Mouse (Mus musculus) neural tube, embryonic 15.5 days (tissue): Measurements from ENCODE around the gene Map7d1. TPM values are rescaled to one million over a fixed set of nuclear protein-coding genes. Genes with fewer than 3 reads are reported as not detected.

ENCODE experiments used
- ATAC-seq: fragments of 200-750 bp; cut with Nextera tagmentation; 2 replicates; pipeline ENCODE4 v1.8.0; 2017; ENCODE audit warnings: mild to moderate bottlenecking, moderate TSS enrichment, moderate library complexity; ENCODE audit not compliant: low FRiP score
- H3K27ac ChIP-seq: fragments of 300-500 bp; sonication (generic); replicated peaks from 2 replicates; pipeline ENCODE4 v1.5.1; 2015; ENCODE audit warnings: mild to moderate bottlenecking, inconsistent platforms
- H3K27me3 ChIP-seq: fragments of 300-500 bp; sonication (generic); replicated peaks from 2 replicates; pipeline ENCODE4 v1.6.1; 2015; ENCODE audit warnings: inconsistent platforms
- H3K36me3 ChIP-seq: fragments of 300-500 bp; sonication (generic); 2 replicates; pipeline ENCODE4 v1.6.1; 2015; ENCODE audit warnings: inconsistent platforms
- H3K4me1 ChIP-seq: fragments of 300-500 bp; sonication (generic); 2 replicates; pipeline ENCODE4 v1.6.1; 2015; ENCODE audit warnings: inconsistent platforms
- H3K4me2 ChIP-seq: fragments of 300-500 bp; sonication (generic); 2 replicates; pipeline ENCODE4 v1.6.1; 2015; ENCODE audit warnings: inconsistent platforms, mild to moderate bottlenecking, moderate library complexity
- H3K4me3 ChIP-seq: fragments of 300-500 bp; sonication (generic); replicated peaks from 2 replicates; pipeline ENCODE4 v1.5.1; 2015; ENCODE audit warnings: mild to moderate bottlenecking, inconsistent platforms
- H3K9ac ChIP-seq: fragments of 300-500 bp; sonication (generic); replicated peaks from 2 replicates; pipeline ENCODE4 v1.6.1; 2015; ENCODE audit warnings: mild to moderate bottlenecking, inconsistent platforms
- H3K9me3 ChIP-seq: fragments of 300-500 bp; sonication (generic); replicated peaks from 2 replicates; pipeline ENCODE4 v1.6.1; 2016; ENCODE audit warnings: inconsistent platforms
- WGBS: fragments of 180-500 bp; shearing (Covaris S2); methylation state at CpG from one replicate; pipeline ENCODE4 v1.1.7; 2015; ENCODE audit warnings: mixed read lengths; 5-methylcytosine and 5-hydroxymethylcytosine counted together
- polyA plus RNA-seq: library from polyadenylated mRNA; unstranded; fragments of >200 nt; fragmentation: Nextera tagmentation; extraction: Ambion mirVana; gene quantifications from 2 replicates; pipeline ENCODE4 v1.2.1, GENCODE M21; 2015

The Map7d1 gene
- polyA plus RNA-seq, 1 experiment from 2014 or later, result 79.7 TPM

DNA sequence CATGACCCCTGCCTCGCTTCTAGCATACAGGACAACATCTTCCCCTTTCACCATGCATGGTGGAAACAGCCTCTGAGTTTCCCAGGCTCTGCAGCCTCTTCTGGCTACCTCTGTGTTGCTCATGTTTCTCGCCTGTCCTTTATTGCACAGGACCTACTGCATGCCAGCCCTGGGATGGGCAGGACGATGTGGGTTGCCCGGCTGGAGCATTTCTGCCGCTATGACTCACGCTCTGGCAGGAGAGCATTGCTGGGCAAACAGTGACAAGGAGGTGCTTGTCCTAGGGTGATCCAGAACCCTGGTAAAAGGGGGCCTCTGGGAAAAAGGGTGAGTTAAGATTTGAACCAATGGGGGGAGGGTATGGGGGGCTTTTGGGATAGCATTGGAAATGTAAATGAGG, 38.4 kb downstream of the Map7d1 start:
- Histone ChIP-seq H3K27me3 (no peaks in the 10 kb centered on the region), H3K4me1 (no peaks in the 10 kb centered on the region), H3K4me3 (no peak overlapping the region), H3K4me2 (no peak overlapping the region), H3K36me3 (no peaks in the 10 kb centered on the region), H3K9ac (no peak overlapping the region), H3K27ac (no peak overlapping the region), H3K9me3 (no peaks in the 10 kb centered on the region)
- no peak for ATAC-seq
- 83% methylated on average over 6 of the region's 6 CpGs for WGBS

DNA sequence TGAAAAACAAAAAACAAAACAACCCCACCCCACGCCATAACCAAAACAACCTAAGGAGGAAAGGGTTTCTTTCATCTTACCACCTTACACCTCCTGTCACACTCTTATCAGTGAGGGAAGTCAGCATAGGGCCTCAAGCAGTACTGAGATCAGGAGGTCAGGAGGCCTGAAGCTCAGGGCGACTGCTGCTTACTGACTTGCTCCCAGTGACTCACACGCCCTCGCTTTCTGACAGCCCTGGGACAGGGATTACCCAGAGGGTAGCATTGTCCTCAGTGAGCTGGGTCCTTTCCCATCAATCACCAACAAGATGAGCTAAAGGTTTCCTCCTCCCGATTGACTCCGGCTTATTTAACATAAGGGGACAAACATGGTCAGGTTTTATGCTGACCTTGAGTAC, 49.1 kb downstream of the Map7d1 start:
- H3K27me3 ChIP-seq, result no peaks in the 10 kb centered on the region
- no peak overlapping the region for H3K9ac ChIP-seq
- H3K36me3 ChIP-seq, result no peaks in the 10 kb centered on the region
- H3K4me1 ChIP-seq, result peaks cover 8% of the 10 kb centered on the region
- no peaks in the 10 kb centered on the region for H3K9me3 ChIP-seq
- WGBS, result 68% methylated on average over 6 of the region's 6 CpGs
- no peak overlapping the region for H3K27ac ChIP-seq
- no peak overlapping the region for H3K4me2 ChIP-seq
- no peak for ATAC-seq
- H3K4me3 ChIP-seq, result no peak overlapping the region

DNA sequence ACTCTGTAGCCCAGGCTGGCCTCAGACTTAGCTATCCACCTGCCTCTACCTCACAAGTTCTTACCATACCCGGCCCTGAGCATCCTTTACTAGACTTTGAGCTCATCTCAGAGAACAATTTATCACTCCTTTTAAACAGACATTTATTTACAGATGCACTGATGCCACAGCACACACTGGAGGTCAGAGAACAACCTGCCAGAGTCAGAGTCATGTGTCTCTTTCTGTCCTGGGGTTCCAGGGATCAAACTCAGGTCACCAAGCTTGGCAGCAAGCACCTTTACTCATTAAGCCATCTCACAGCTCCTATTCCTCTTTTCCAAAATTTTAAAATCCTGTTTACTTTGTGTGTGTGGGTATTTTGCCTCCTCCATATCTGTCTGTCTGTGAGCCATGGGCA, 50.8 kb downstream of the Map7d1 start:
- no peak for ATAC-seq
- H3K4me2 ChIP-seq, result no peak overlapping the region
- 79% methylated on average over 1 of the region's 1 CpGs for WGBS

DNA sequence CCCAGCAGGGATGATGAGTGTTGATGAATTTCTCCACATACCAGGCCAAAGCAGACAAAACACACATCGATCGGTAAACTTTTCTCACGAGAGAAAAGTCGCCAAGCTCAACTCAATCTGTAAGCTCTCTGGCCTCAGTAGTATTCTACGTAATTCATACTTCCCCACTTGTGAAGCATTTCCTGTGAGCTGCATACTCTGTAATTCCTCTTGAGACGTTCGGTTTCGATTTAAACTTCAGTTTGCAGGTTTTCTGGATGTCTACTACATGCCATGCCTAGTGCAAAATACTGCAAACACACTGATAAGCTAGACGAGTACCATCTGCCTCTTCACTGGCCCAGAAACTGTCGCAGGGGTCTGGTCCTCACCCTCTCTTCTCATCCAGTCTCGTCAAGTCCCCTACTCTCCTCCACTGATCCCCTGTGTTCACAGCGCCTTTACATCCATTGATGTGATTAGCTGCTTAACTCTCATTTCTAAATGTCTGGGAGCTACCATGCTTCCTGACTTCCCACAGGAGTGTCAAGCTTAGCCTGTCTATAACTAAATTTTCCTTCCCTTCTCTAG, 51.4 kb downstream of the Map7d1 start:
- Histone ChIP-seq H3K27me3 (no peaks in the 10 kb centered on the region), H3K27ac (no peak overlapping the region), H3K9me3 (no peaks in the 10 kb centered on the region), H3K4me2 (no peak overlapping the region), H3K9ac (no peak overlapping the region), H3K4me1 (peaks cover 25% of the 10 kb centered on the region), H3K4me3 (no peak overlapping the region), H3K36me3 (no peaks in the 10 kb centered on the region)
- ATAC-seq, result no peak
- 92% methylated on average over 12 of the region's 12 CpGs for WGBS

More for the DNA sequence above, 50.8 kb downstream of the Map7d1 start:
- no peaks in the 10 kb centered on the region for H3K27me3 ChIP-seq
- H3K4me3 ChIP-seq, result no peak overlapping the region
- peaks cover 19% of the 10 kb centered on the region for H3K4me1 ChIP-seq
- H3K36me3 ChIP-seq, result no peaks in the 10 kb centered on the region
- H3K9me3 ChIP-seq, result no peaks in the 10 kb centered on the region
- no peak overlapping the region for H3K9ac ChIP-seq
- H3K27ac ChIP-seq, result no peak overlapping the region

GRCm38 (mm10) chr4:126204016-126204415, 52.1 kb downstream of the Map7d1 start:
- Histone ChIP-seq H3K4me1 (peaks cover 31% of the 10 kb centered on the region), H3K9me3 (no peaks in the 10 kb centered on the region), H3K4me2 (no peak overlapping the region), H3K27me3 (no peaks in the 10 kb centered on the region), H3K36me3 (no peaks in the 10 kb centered on the region), H3K9ac (no peak overlapping the region), H3K4me3 (no peak overlapping the region), H3K27ac (peak overlapping the region; percentile 88; the same call in 1 of the 2 replicates)
- WGBS, result 82% methylated on average over 8 of the region's 8 CpGs
- no peak for ATAC-seq

GRCm38 (mm10) chr4:126203336-126203895, 52.7 kb downstream of the Map7d1 start:
- H3K9ac ChIP-seq, result peak overlapping the region; percentile 61
- H3K9me3 ChIP-seq, result no peaks in the 10 kb centered on the region
- H3K4me2 ChIP-seq, result peak overlapping the region; percentile 73
- 71% methylated on average over 10 of the region's 10 CpGs for WGBS
- H3K36me3 ChIP-seq, result no peaks in the 10 kb centered on the region
- no peak; the same call in 1 of the 2 replicates for ATAC-seq
- H3K4me3 ChIP-seq, result peak overlapping the region; percentile 89
- H3K27me3 ChIP-seq, result no peaks in the 10 kb centered on the region
- peaks cover 37% of the 10 kb centered on the region for H3K4me1 ChIP-seq
- peak overlapping the region; percentile 88 for H3K27ac ChIP-seq

GRCm38 (mm10) chr4:126202303-126203181, 53.6 kb downstream of the Map7d1 start, which contains the start of gene Thrap3:
Gene Thrap3, minus strand, starts transcription at chr4:126202760.
- H3K4me1 ChIP-seq, result peaks cover 40% of the 10 kb centered on the region
- no peaks in the 10 kb centered on the region for H3K27me3 ChIP-seq
- peak within 1 kb of the TSS; percentile 89 for H3K4me3 ChIP-seq
- peak within 1 kb of the TSS; percentile 98 for H3K27ac ChIP-seq
- peak within 1 kb of the TSS; percentile 86 for H3K9ac ChIP-seq
- H3K4me2 ChIP-seq, result peak within 1 kb of the TSS; percentile 73
- no peaks in the 10 kb centered on the region for H3K9me3 ChIP-seq
- no peaks in the 10 kb centered on the region for H3K36me3 ChIP-seq
- WGBS, result under 1% methylated on average over 71 of the region's 75 CpGs
- peak; percentile 98 for ATAC-seq

DNA sequence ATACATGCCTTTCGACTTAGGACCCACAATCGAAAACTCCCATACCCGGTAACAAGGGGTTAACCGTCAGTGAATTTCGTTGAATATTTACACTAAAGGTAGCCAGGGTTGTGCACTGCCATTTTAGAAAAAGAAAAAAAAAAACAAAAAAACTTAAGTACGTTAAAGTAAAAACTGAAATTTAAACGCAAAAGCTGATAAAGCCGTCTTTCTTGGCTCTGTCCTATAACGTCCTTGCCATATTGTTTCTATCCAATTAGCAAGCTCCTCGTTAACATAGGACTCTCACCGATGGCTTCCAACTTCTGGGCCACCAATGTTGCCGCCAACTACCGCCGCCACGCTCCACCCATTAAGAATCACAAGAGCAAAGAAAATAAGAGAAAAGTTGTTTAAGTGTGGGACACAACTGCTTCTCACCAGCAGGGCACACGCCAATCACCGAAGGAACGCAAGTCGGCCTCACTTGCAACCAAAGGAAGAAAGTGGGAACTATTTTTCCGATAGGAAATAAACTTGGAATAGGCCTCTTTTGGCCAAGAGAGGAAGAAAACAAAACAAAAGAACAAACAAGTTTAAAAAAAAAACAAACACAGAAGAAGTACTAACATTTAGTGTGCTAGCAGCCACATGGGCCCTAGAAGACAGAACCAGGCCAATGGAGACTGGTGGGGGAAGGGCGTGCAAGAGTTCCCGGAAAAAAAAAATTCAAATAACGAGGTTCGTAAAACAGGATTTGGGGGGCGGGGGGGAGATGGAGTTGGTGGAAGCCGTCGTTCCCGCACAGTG, 54.4 kb downstream of the Map7d1 start:
- peak overlapping the region; percentile 86 for H3K9ac ChIP-seq
- under 1% methylated on average over 28 of the region's 28 CpGs for WGBS
- ATAC-seq, result no peak
- H3K4me3 ChIP-seq, result peak overlapping the region; percentile 89
- no peaks in the 10 kb centered on the region for H3K36me3 ChIP-seq
- H3K4me1 ChIP-seq, result peaks cover 42% of the 10 kb centered on the region
- H3K27ac ChIP-seq, result peak overlapping the region; percentile 98
- H3K27me3 ChIP-seq, result no peaks in the 10 kb centered on the region
- H3K9me3 ChIP-seq, result no peaks in the 10 kb centered on the region
- peak overlapping the region; percentile 73 for H3K4me2 ChIP-seq

- no peaks in the 10 kb centered on the region for H3K9me3 ChIP-seq
- no peaks in the 10 kb centered on the region for H3K27me3 ChIP-seq
- no peak for ATAC-seq
- H3K9ac ChIP-seq, result peak overlapping the region; percentile 86
- no peaks in the 10 kb centered on the region for H3K36me3 ChIP-seq
- H3K4me1 ChIP-seq, result peaks cover 42% of the 10 kb centered on the region
- 83% methylated on average over 2 of the region's 2 CpGs for WGBS
- H3K4me2 ChIP-seq, result peak overlapping the region; percentile 73
- H3K27ac ChIP-seq, result no peak overlapping the region
- peak overlapping the region; percentile 89 for H3K4me3 ChIP-seq
Observed at GRCm38 (mm10) chr4:126200656-126201055, 55.5 kb downstream of the Map7d1 start.

DNA sequence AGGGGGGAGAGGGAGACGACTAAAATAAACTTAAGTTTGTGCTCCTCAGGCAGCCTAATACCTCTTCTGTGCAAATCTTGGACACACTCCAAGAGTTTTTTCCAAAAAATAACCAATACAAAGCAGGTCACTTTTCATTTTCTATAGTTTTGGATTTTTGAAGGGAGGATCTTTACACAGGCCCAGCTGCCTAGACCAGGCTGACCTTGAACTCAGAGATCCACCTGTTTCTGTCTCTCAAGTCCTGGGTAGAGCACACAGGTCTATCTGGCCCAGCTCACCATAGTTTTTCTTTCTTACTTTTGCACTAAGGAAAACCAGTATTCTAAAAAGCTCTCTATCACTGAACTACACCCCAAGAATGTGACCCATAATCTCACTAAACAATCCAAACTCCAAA, 56.1 kb downstream of the Map7d1 start:
- WGBS, result 69% methylated on average over 1 of the region's 1 CpGs
- Histone ChIP-seq H3K9me3 (no peaks in the 10 kb centered on the region), H3K4me1 (peaks cover 42% of the 10 kb centered on the region), H3K9ac (peak overlapping the region; percentile 86; the same call in 1 of the 2 replicates), H3K27ac (no peak overlapping the region), H3K27me3 (no peaks in the 10 kb centered on the region), H3K36me3 (no peaks in the 10 kb centered on the region), H3K4me3 (no peak overlapping the region; the same call in 1 of the 2 replicates), H3K4me2 (peak overlapping the region; percentile 73)
- ATAC-seq, result no peak

DNA sequence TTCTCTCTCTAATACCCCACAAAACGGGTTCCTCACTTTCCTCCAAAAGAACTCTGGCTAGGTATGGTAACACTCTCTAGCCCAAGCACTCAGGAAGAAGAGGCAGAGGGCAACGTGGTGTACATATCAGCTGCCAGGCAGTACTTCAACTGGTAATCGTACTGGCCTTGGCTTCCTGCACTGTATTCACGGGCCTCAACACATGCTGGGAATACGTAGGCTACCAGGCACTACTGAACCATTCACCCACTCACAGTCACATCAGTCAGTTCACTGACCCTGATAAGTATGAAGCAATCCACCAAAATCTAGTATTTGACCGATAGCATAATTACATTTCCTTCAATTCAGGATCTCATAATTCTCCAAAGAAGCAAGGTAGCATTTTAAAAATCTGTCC, 56.6 kb downstream of the Map7d1 start:
- Histone ChIP-seq H3K27me3 (no peaks in the 10 kb centered on the region), H3K9me3 (no peaks in the 10 kb centered on the region), H3K4me1 (peaks cover 42% of the 10 kb centered on the region), H3K4me3 (no peak overlapping the region), H3K36me3 (no peaks in the 10 kb centered on the region), H3K9ac (no peak overlapping the region), H3K4me2 (peak overlapping the region; percentile 73), H3K27ac (no peak overlapping the region)
- WGBS, result 85% methylated on average over 6 of the region's 6 CpGs
- no peak for ATAC-seq
